Mouse (Mus musculus) Patski (cell line): Measurements from ENCODE around the gene Dync1i1. TPM values are rescaled to one million over a fixed set of nuclear protein-coding genes. Genes with fewer than 3 reads are reported as not detected.

Source experiments
- ATAC-seq: fragments of 100-300 bp; one replicate; pipeline ENCODE4 v1.8.0; 2021
- CTCF ChIA-PET: fragments of 350-600 bp; sonication (Branson Sonifier 250); formaldehyde crosslinking; loops from one replicate; lab custom pipeline; 2022; ENCODE audit warnings: inconsistent platforms; lab: Charles Lee
- POLR2A ChIA-PET: fragments of 350-600 bp; sonication (Branson Sonifier 250); formaldehyde crosslinking; loops from one replicate; lab custom pipeline; 2022; ENCODE audit warnings: antibody characterized with exemption, inconsistent platforms; lab: Charles Lee
- DNase-seq: peaks from one replicate; pipeline ENCODE4 v3.0.0-alpha.2; 2011; ENCODE audit warnings: low read depth, low spot score
- H3K27me3 ChIP-seq: fragments of 371-371 bp; one replicate; pipeline ENCODE4 v1.5.1; 2021
- CTCF ChIP-seq: fragments of 100-300 bp; IDR thresholded peaks from one replicate; pipeline ENCODE4 v1.5.1; 2021
- in situ Hi-C: fragments of 300-500 bp; cut with MboI; formaldehyde crosslinking; loops from 3 replicates; pipeline ENCODE4 v1.11.1; 2018; ENCODE audit warnings: low pct_unique_long_range_greater_than_20kb, mixed read lengths
- polyA plus RNA-seq: library from polyadenylated mRNA; unstranded; gene quantifications from one replicate; pipeline ENCODE4 v1.2.3, GENCODE M21; 2021

Gene Dync1i1
- polyA plus RNA-seq, 1 experiment from 2014 or later: 2.2 TPM

GRCm38 (mm10) chr6:6004756-6005485 is 279.5 kb downstream of the Dync1i1 start:
- DNase-seq (no peak), ATAC-seq (no peak)
- H3K27me3 ChIP-seq: no peaks in the 10 kb centered on the region
- in situ Hi-C loops: no loop called here
- ChIA-PET CTCF (no interaction called here), POLR2A (interaction anchor here (1.0 kb wide), 1 partner anchor 167 kb away, joined by 4 read pairs; no protein-coding TSS in a partner anchor)
- no peak for TF ChIP-seq CTCF

DNA sequence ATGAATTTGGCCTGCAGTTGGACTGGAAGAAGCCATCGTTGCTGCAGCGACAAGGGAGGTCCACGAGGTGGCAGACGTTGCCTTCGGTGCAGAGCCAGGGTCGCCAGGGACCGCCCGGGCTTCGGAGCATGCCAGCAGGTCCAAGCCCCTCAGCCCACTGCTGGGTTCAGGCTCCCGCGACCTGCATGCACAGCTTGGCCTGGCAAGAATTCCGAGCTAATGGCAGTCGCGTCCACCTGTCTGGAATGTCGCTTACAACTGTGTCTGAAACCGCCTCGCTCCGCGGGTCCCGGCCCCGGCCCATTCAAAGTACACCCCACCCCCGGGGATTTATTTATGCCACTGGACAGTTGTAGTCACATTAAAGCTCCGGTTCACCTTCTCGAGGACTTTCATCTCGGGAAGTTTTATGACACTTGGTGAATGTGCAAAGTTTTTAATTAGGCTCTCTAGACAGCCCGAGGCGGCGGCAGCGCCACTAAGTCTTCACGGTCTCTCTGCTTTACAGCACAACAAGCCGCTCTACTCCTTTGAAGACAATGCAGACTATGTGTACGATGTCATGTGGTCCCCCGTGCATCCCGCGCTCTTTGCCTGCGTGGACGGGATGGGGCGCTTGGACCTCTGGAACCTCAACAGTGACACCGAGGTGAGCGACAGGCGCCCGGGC is 280.5 kb downstream of the Dync1i1 start:
- no peaks in the 10 kb centered on the region for H3K27me3 ChIP-seq
- in situ Hi-C loops: no loop called here
- no peak for DNase-seq
- POLR2A ChIA-PET: interaction anchor here (0.5 to 1.3 kb wide), 3 partner anchors 107 to 878 kb away, joined by 4 to 6 read pairs (median 4); no protein-coding TSS in a partner anchor
- CTCF ChIA-PET: interaction anchor here (0.6 to 1.0 kb wide), 4 partner anchors 9 to 879 kb away, joined by 3 read pairs; no protein-coding TSS in a partner anchor
- peak; percentile 92 for ATAC-seq
- TF ChIP-seq CTCF: peak; percentile 99

DNA sequence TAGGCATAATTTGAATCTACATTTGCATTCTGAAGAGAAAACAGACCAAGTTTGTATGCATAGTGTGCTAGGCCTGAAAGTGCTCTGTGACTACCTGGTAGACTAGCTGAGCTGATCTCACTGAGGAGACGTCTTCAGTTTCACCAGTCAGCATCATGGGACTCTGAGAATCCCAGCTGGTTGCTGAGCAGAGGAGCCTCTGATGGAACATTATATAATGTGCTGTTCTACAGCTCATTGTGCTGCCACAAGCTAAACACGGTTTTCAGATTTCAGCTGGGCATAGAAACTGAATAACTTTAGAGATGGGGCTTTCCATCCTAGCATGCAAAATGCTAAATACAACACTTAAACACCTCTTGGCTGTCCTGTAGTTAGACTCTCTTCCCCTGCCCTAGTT is 285.9 kb downstream of the Dync1i1 start:
- TF ChIP-seq CTCF: no peak
- H3K27me3 ChIP-seq: no peaks in the 10 kb centered on the region
- in situ Hi-C loops: loop anchor here (5.0 to 10.0 kb wide), 2 partner anchors 563 to 871 kb away; partner anchors contain the start of genes Dlx5 and Sem1
- ChIA-PET CTCF (no interaction called here), POLR2A (no interaction called here)
- no peak for DNase-seq
- ATAC-seq: no peak

GRCm38 (mm10) chr6:6015616-6016015 is 290.2 kb downstream of the Dync1i1 start:
- ChIA-PET CTCF (interaction anchor here (0.9 to 1.3 kb wide), 2 partner anchors 9 to 22 kb away, joined by 3 read pairs; no protein-coding TSS in a partner anchor), POLR2A (no interaction called here)
- no peak for ATAC-seq
- no peak for TF ChIP-seq CTCF
- in situ Hi-C loops: loop anchor here (10.0 kb wide), 1 partner anchor 559 kb away; the partner anchor contains the start of gene Sem1
- no peak for DNase-seq
- no peaks in the 10 kb centered on the region for H3K27me3 ChIP-seq

- in situ Hi-C loops: loop anchor here (10.0 kb wide), 1 partner anchor 558 kb away; the partner anchor contains the start of gene Sem1
- ATAC-seq (no peak), DNase-seq (no peak)
- TF ChIP-seq CTCF: no peak
- ChIA-PET CTCF (interaction anchor here (1.0 kb wide), 1 partner anchor 10 kb away, joined by 3 read pairs; no protein-coding TSS in a partner anchor), POLR2A (interaction anchor here (0.7 kb wide), 1 partner anchor 73 kb away, joined by 3 read pairs; no protein-coding TSS in a partner anchor)
- no peaks in the 10 kb centered on the region for H3K27me3 ChIP-seq
These were observed 291.5 kb downstream of the Dync1i1 start for GRCm38 (mm10) chr6:6016931-6017330.

DNA sequence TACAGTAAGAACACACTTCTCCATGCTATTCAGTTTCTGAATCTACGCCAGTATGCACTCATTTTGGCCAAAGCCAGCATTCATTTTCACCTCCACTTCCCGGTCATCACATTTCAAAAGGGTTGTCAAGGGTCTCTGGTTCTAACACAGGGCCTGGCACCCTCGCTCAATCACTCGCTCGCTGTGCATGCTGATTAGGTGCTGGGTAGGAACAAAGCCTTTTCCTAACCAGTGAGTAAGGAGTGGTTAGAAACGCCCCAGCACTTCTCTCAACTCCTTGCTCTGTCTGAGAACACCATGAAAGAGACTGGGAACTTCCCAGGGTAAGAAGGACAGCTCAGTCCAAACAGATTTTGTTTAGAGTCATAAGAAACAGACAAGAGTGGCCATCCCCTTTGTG is 298.5 kb downstream of the Dync1i1 start:
- CTCF ChIA-PET: no interaction called here
- TF ChIP-seq CTCF: no peak
- H3K27me3 ChIP-seq: no peaks in the 10 kb centered on the region
- ATAC-seq (no peak), DNase-seq (no peak)
- in situ Hi-C loops: no loop called here
- POLR2A ChIA-PET: no interaction called here

DNA sequence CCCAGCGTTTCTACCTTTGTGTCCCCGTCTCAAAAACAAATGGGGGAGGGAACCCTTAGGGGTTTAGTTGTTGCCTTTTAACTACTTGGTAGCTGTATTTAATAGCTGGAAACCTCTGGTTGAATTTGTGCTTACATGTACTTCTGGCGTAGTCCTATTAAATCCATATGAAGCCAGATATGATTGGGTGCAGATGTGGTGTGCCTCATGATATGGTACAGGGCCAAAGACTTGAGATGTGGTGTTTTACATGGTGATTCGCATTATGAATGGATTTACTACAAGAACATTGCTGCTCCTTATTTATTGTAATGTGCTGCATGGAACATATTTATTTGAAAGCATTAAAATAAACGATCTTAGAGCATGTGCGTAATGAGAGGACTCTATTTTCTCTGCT is 302.2 kb downstream of the Dync1i1 start:
- TF ChIP-seq CTCF: no peak
- H3K27me3 ChIP-seq: no peaks in the 10 kb centered on the region
- in situ Hi-C loops: no loop called here
- ATAC-seq (no peak), DNase-seq (no peak)
- POLR2A ChIA-PET: no interaction called here
- CTCF ChIA-PET: interaction anchor here (1.4 kb wide), 1 partner anchor 20 kb away, joined by 3 read pairs; no protein-coding TSS in a partner anchor

DNA sequence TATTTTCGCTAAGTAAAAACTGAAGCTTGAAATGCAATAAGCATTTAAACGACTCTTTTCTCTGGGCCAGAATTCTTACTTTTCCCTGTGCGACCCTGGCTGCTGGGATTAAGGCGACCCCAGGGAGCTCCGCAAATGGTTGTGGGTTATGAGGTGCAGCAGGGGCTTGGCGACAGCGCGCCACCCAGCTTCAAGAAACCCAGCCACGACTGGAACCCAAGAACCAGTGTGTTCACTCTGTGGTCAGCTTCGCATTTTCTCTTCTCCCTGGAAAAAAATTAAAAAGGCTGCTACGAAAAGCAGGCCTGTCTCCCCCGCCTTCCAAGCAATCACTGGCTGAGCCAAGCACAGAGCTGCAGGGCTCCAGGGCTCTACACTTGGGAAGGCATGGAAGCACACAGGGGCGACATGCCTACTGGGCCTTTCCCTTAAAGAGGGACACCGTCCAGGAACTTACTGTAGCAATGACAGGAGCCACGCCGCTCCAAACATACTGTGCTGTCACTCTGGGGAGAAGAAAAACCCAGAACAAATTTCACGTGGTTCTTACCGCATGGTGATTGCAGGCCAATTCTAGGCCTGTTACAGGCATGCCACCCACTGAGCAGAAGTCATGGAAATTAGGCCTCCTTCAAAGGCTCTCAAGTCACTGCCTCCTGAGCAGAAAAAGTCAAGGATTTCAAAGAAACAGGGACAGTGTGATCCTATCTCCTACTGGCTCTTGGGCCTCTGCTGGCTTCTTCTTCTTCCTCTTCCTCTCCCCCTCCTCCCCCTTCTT is 313.5 kb downstream of the Dync1i1 start:
- TF ChIP-seq CTCF: no peak
- ChIA-PET POLR2A (no interaction called here), CTCF (interaction anchor here (0.7 kb wide), 1 partner anchor 9 kb away, joined by 3 read pairs; no protein-coding TSS in a partner anchor)
- ATAC-seq (no peak), DNase-seq (no peak)
- in situ Hi-C loops: no loop called here
- no peaks in the 10 kb centered on the region for H3K27me3 ChIP-seq

- CTCF ChIA-PET: interaction anchor here (0.7 kb wide), 1 partner anchor 20 kb away, joined by 3 read pairs; no protein-coding TSS in a partner anchor
- H3K27me3 ChIP-seq: no peaks in the 10 kb centered on the region
- no peak for TF ChIP-seq CTCF
- ATAC-seq: no peak
- no peak for DNase-seq
- in situ Hi-C loops: no loop called here
- POLR2A ChIA-PET: no interaction called here
These were observed 321.4 kb downstream of the Dync1i1 start for GRCm38 (mm10) chr6:6046729-6047424.

DNA sequence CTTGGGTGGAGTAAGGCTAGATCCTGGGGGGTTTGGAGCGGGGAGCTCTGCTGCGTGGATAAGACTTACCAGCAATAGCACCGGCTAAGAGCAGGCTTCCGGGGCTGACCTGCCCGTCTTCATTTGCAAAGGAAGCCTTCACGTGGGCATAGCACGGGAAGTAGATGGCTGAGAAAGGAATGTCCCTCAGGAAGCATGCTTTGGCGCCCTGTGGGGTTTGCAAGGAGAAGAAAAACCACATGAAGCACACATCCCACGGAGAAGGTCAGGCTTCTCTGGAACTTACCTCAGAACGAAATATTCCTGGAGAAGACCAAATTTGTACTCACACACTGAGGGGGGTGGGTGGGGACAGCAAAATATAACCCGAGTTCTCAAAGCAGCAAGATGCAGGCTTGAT is 327.3 kb downstream of the Dync1i1 start:
- ATAC-seq (no peak), DNase-seq (no peak)
- ChIA-PET POLR2A (no interaction called here), CTCF (no interaction called here)
- in situ Hi-C loops: no loop called here
- no peaks in the 10 kb centered on the region for H3K27me3 ChIP-seq
- no peak for TF ChIP-seq CTCF
